Mouse (Mus musculus) G1E (cell line): ENCODE data around the gene Ppp4r1. TPM values are rescaled to one million over a fixed set of nuclear protein-coding genes. Genes with fewer than 3 reads are reported as not detected.

Experiments
- ATAC-seq: 2 replicates; pipeline ENCODE4 v1.8.0; 2016; ENCODE audit warnings: mild to moderate bottlenecking; ENCODE audit not compliant: insufficient number of reproducible peaks, poor library complexity, low FRiP score, severe bottlenecking; ENCODE audit errors: extremely low read depth
- DNase-seq: peaks from one replicate; pipeline ENCODE4 v3.0.0; 2012; ENCODE audit warnings: low spot score
- H3K27me3 ChIP-seq: 2 replicates; pipeline ENCODE4 v1.6.1; 2012; ENCODE audit warnings: mild to moderate bottlenecking, low read length, inconsistent platforms; ENCODE audit not compliant: insufficient read depth
- H3K36me3 ChIP-seq: replicated peaks from 2 replicates; pipeline ENCODE3; 2012; ENCODE audit warnings: mild to moderate bottlenecking, inconsistent platforms
- H3K4me1 ChIP-seq: 2 replicates; pipeline ENCODE4 v1.6.1; 2012; ENCODE audit warnings: low read depth, low read length, inconsistent platforms, mixed read lengths; ENCODE audit not compliant: insufficient read depth
- H3K4me3 ChIP-seq: 2 replicates; pipeline ENCODE4 v1.5.1; 2012; ENCODE audit warnings: low read depth, mild to moderate bottlenecking, inconsistent platforms, low read length, moderate library complexity, mixed read lengths
- H3K9me3 ChIP-seq: replicated peaks from 2 replicates; pipeline ENCODE4 v1.6.1; 2012; ENCODE audit warnings: inconsistent platforms
- CTCF ChIP-seq: IDR thresholded peaks from 2 replicates; pipeline ENCODE4 v1.5.1; 2012; ENCODE audit warnings: low read depth, low read length, inconsistent platforms, mixed read lengths
- GATA1 ChIP-seq: IDR thresholded peaks from 2 replicates; pipeline ENCODE4 v1.6.1; 2012; ENCODE audit warnings: borderline replicate concordance, low read length, inconsistent platforms, mixed read lengths
- GATA2 ChIP-seq: IDR thresholded peaks from 2 replicates; pipeline ENCODE4 v1.6.1; 2012; ENCODE audit warnings: low read depth, low read length, inconsistent platforms, borderline replicate concordance
- POLR2AphosphoS5 ChIP-seq: IDR thresholded peaks from 2 replicates; pipeline ENCODE4 v1.6.1; 2012; ENCODE audit warnings: low read depth, low read length, inconsistent platforms; ENCODE audit not compliant: insufficient replicate concordance
- TAL1 ChIP-seq: conservative IDR thresholded peaks from 2 replicates; pipeline ENCODE4 v1.6.1; 2012; ENCODE audit warnings: low read depth, low read length, inconsistent platforms, mixed read lengths
- polyA plus RNA-seq: library from polyadenylated mRNA; stranded (reverse); fragments of >175 nt; gene quantifications from 2 replicates; pipeline ENCODE4 v1.2.3, GENCODE M21; 2012
- total RNA-seq, 2 experiments: library from RNA; stranded (forward) in 1 of 2; stranded (reverse) in 1 of 2; fragments of 200-1000 nt in 1 of 2; fragments of >200 nt in 1 of 2; fragmentation: Nextera tagmentation in 1 of 2; gene quantifications; 2 replicates each; pipeline ENCODE4 v1.2.3; 2014 to 2017

Gene Ppp4r1
- total and polyA plus RNA-seq, 3 experiments: 20.0 to 33.0 (median 32.8) TPM

DNA sequence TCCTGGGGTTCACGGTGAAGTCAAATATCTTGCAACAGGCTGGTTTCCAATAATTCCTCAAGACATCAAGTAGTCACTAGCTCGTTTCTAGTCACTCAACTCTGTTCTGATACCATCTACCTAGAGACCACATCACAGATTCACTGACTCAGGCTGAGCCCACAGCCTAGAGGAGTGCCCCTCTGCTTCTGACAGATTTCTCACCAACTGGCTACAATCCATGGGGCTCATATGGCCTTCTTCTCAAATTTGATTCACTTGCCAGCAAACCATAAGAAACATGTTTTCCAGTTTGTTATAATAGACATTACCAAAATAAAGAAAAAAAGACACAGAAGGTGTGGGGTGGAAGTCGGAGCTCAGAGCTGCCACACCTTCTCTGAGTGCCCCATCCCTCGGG lies 40.8 kb upstream of the Ppp4r1 start:
- ATAC-seq: no peak
- Histone ChIP-seq H3K36me3 (no peaks in the 10 kb centered on the region), H3K9me3 (no peaks in the 10 kb centered on the region), H3K27me3 (peaks cover 7% of the 10 kb centered on the region; the same call in 1 of the 2 replicates), H3K4me3 (no peak overlapping the region), H3K4me1 (no peaks in the 10 kb centered on the region)
- no peak for DNase-seq
- TF ChIP-seq TAL1: no peak
- TF ChIP-seq GATA2: no peak

- Histone ChIP-seq H3K9me3 (no peaks in the 10 kb centered on the region), H3K36me3 (no peaks in the 10 kb centered on the region), H3K4me1 (no peaks in the 10 kb centered on the region), H3K27me3 (peaks cover 7% of the 10 kb centered on the region; the same call in 1 of the 2 replicates), H3K4me3 (no peak overlapping the region)
- ATAC-seq (no peak), DNase-seq (no peak)
- no peak for TF ChIP-seq GATA1
- no peak for TF ChIP-seq GATA2
- no peak for TF ChIP-seq TAL1
Observed at GRCm38 (mm10) chr17:65742245-65742905, 40.0 kb upstream of the Ppp4r1 start.

DNA sequence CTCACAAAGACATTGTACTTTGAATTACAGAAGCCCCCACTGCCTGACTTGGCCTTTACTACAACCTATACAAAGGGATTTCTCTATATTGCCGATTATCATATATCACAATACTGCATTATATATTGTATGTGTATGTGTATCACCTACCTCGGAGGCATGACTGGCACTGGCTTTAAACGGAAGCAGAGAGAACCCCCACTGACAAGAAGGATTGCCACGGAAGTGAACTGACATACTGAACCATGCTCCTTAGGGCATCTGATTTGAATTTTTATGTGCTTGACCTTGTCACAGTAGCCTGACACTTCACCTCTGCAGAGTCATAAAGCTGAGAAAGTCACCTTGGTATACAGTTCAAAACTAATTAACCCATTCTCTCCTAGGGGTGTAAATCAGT lies 39.4 kb upstream of the Ppp4r1 start:
- TF ChIP-seq GATA2 (no peak), CTCF (no peak), GATA1 (no peak)
- DNase-seq (no peak), ATAC-seq (no peak)
- Histone ChIP-seq H3K4me3 (no peak overlapping the region), H3K9me3 (no peaks in the 10 kb centered on the region), H3K36me3 (no peaks in the 10 kb centered on the region), H3K4me1 (no peaks in the 10 kb centered on the region), H3K27me3 (peaks cover 7% of the 10 kb centered on the region; the same call in 1 of the 2 replicates)

DNA sequence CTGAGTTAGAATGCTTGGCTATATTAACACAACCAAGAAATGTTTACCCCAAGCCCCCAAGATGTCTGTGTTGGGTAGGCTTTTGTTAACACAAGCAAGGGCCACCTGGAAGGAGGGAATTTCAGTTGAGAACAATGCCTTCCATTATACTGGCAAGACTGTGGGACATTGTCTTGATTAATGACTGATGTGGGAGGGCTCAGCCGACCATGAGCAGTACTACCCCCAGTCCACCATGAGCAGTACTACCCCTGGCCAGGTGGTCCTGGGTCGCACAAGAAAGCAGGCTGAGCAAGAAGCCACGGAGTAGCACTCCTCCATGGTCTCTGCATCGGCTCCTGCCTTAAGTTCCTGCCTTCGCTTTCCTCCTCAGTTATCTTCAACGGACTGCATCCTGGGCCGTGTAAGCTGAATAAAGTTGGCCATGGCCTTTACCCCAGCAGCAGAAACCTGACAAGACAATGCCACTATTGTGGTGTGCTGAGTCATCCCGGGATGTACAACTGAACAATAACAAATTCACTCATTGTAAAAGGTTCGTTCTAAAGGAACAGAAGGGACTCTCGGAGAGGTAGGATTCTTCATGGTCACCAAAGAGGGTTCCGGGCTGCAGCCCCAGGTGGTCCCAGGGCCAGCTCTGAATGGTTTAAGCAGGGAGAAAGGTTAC lies 38.6 kb upstream of the Ppp4r1 start:
- no peaks in the 10 kb centered on the region for H3K36me3 ChIP-seq
- TF ChIP-seq GATA1: no peak
- no peak for TF ChIP-seq TAL1
- DNase-seq: no peak
- no peak overlapping the region for H3K4me3 ChIP-seq
- H3K9me3 ChIP-seq: no peaks in the 10 kb centered on the region
- no peak for ATAC-seq
- H3K4me1 ChIP-seq: no peaks in the 10 kb centered on the region
- H3K27me3 ChIP-seq: peaks cover 7% of the 10 kb centered on the region; the same call in 1 of the 2 replicates

DNA sequence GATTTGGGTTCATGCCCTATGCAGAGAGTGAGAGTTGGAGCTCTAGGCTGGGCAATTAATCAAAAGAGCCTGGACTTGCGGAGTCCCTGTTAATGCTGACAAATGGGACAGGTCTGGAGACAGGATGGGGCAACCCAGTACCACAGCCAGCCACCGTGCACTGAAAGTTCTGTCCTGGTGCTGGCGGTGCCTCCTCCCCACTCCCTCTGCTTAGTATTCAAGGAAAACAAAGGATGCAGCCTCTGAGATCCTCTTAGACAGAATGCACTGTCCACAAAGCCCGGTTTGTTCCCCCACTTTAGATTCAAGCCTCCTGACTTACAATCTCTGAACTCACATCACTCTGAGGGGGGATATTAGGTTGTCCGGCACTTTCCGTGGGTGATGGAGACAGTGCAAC lies 36.1 kb upstream of the Ppp4r1 start:
- Histone ChIP-seq H3K36me3 (no peaks in the 10 kb centered on the region), H3K9me3 (no peaks in the 10 kb centered on the region), H3K27me3 (peaks cover 3% of the 10 kb centered on the region; the same call in 1 of the 2 replicates), H3K4me1 (no peaks in the 10 kb centered on the region), H3K4me3 (no peak overlapping the region)
- no peak for TF ChIP-seq TAL1
- no peak for TF ChIP-seq GATA2
- TF ChIP-seq GATA1: no peak
- TF ChIP-seq POLR2AphosphoS5: no peak
- no peak for TF ChIP-seq CTCF
- DNase-seq: no peak
- no peak for ATAC-seq

DNA sequence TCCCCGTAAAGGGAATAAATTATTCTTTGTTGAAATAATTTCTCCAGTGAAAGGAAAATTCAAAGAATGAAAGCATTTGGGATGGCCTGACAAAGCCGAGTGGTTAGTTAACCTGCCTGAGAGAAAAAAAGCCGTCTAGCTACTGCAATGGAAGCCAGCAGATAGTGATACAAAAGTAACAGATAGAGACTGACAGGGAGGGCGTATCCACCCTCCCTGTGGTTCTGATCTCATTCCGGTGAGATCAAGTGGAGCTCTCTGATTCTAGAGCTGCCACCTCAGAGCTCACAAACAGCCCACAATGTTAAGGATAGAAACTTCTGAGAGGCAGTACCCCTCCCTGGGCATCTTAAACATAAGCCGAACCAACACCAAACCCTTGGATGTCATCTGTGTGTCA lies 33.4 kb upstream of the Ppp4r1 start:
- Histone ChIP-seq H3K4me1 (no peaks in the 10 kb centered on the region), H3K9me3 (no peaks in the 10 kb centered on the region), H3K27me3 (peaks cover 3% of the 10 kb centered on the region; the same call in 1 of the 2 replicates), H3K36me3 (no peaks in the 10 kb centered on the region), H3K4me3 (no peak overlapping the region)
- no peak for ATAC-seq
- TF ChIP-seq GATA2 (no peak), TAL1 (no peak), POLR2AphosphoS5 (no peak), CTCF (no peak), GATA1 (no peak)
- DNase-seq: no peak

DNA sequence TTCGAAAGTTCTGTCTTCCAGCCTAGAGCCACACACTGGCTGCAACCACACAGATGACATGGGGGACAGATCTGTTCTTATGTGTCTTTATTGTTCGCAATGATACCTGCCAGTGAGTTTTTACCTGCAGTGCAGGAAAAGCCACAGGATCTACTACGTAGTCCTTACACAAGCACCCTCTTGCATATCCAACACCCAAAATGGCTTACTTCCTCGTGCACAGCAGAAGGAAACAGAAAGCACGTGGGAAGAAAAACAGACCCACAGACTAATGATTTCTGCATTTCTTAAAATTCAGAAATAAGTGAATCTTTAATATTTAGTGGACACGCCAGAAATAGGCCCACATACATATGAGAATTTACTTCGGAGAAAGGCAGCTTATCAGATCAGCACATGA lies 32.6 kb upstream of the Ppp4r1 start:
- TF ChIP-seq GATA2: no peak
- TF ChIP-seq TAL1: no peak
- no peak for TF ChIP-seq GATA1
- TF ChIP-seq CTCF: no peak
- no peak for TF ChIP-seq POLR2AphosphoS5
- no peaks in the 10 kb centered on the region for H3K36me3 ChIP-seq
- H3K4me1 ChIP-seq: no peaks in the 10 kb centered on the region
- DNase-seq: no peak
- H3K9me3 ChIP-seq: no peaks in the 10 kb centered on the region
- no peak for ATAC-seq
- no peak overlapping the region for H3K4me3 ChIP-seq
- peaks cover 3% of the 10 kb centered on the region; the same call in 1 of the 2 replicates for H3K27me3 ChIP-seq
